Mouse (Mus musculus): ENCODE measurements at regions not wholly inside any gene's neighbourhood (a gene's known extent, or its start where the extent isn't known, plus 50 kb on each side); places are given as distances from the start of the nearest gene placed in this dataset.

DNA sequence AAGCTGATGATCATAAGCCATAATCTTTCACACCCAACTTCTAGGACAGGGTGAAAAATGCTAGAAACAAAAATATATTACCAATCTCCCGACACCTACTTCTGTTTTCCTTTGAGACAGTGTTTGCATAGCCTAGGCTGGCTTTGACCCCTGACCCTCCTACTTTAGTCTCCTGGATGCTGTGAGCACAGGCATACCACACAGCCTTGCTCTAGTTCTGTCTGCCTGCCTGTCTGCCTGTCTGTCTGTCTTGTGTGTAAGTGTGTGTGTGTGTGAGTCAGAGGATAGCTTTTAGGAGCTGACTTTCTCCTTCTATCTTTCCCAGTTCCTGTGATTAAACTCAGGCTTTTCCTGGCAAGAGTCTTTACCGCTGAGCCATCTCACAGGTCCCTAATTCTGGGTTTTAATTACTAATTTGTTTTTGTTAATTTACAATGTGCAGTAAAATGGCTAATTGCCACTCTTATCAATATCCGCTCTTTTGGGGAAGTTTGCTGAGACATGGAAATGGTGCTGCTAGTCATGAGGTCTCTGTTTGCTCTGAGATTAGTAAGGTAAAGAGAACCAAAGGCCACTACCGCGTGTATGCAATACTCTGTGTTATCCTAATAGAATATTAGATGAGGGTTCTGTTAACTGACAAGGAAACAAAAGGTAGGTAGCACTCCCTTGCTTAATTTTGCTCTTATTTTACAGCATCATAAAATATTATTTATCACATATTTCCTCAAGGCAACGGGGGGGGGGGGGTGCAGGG is 423.3 kb downstream of the Zfp704 start:
- no peak for TF ChIP-seq CTCF (IDR thresholded peaks at IDR 0.05; ENCODE audit: low read depth, low read length)
- no peak for TF ChIP-seq GATA1 (IDR thresholded peaks at IDR 0.05; ENCODE audit: borderline replicate concordance, low read length)
- TF ChIP-seq GATA2 (IDR thresholded peaks at IDR 0.05; ENCODE audit: borderline replicate concordance, low read depth, low read length) = no peak
- TF ChIP-seq TAL1 (conservative IDR thresholded peaks at IDR 0.05; ENCODE audit: low read depth, low read length) = no peak
- no peak for TF ChIP-seq POLR2AphosphoS5 (IDR thresholded peaks at IDR 0.05; ENCODE audit: insufficient replicate concordance, low read depth, low read length)
